Mouse (Mus musculus) megakaryocyte progenitor cell, adult 5-6 weeks (primary cell): ENCODE results near the gene Diaph3. TPM values are rescaled to one million over a fixed set of nuclear protein-coding genes. Genes with fewer than 3 reads are reported as not detected.

Source experiments
- ATAC-seq: replicated peaks from 2 replicates; pipeline ENCODE4 v1.8.0; 2016; ENCODE audit warnings: mild to moderate bottlenecking, moderate TSS enrichment, inconsistent platforms; ENCODE audit not compliant: poor library complexity
- total RNA-seq, 2 experiments: library from RNA; stranded (forward) in 1 of 2; stranded (reverse) in 1 of 2; fragments of 157-497, 149-512 nt in 1 of 2; fragments of 200-1000 nt in 1 of 2; gene quantifications; 2 replicates each; pipeline versions ENCODE4 v1.2.3 to v1.2.4; 2015 to 2017

The Diaph3 gene
- total RNA-seq, 2 experiments from 2014 or later, result 46.1 to 60.1 TPM

- ATAC-seq, result no peak
Measured at GRCm38 (mm10) chr14:86675314-86675713, 465.7 kb downstream of the Diaph3 start.

- no peak for ATAC-seq
Measured at GRCm38 (mm10) chr14:86662846-86663245, 478.2 kb downstream of the Diaph3 start.

- no peak for ATAC-seq
Measured at GRCm38 (mm10) chr14:86660556-86660955, 480.5 kb downstream of the Diaph3 start.

GRCm38 (mm10) chr14:86656262-86656661 lies 484.8 kb downstream of the Diaph3 start:
- peak; percentile 85 for ATAC-seq

GRCm38 (mm10) chr14:86646499-86647120 lies 494.4 kb downstream of the Diaph3 start:
- ATAC-seq, result peak; percentile 66

- no peak for ATAC-seq
Measured at GRCm38 (mm10) chr14:86642831-86643241, 498.2 kb downstream of the Diaph3 start.

GRCm38 (mm10) chr14:86641839-86642238 lies 499.2 kb downstream of the Diaph3 start:
- ATAC-seq, result no peak

- ATAC-seq, result no peak
Measured at GRCm38 (mm10) chr14:86640086-86640485, 500.9 kb downstream of the Diaph3 start.

GRCm38 (mm10) chr14:86635594-86636140 lies 505.4 kb downstream of the Diaph3 start:
- no peak for ATAC-seq

- no peak for ATAC-seq
Measured at GRCm38 (mm10) chr14:86635052-86635451, 506.0 kb downstream of the Diaph3 start.

- no peak for ATAC-seq
Measured at GRCm38 (mm10) chr14:86633799-86634198, 507.2 kb downstream of the Diaph3 start.

- ATAC-seq, result no peak
Measured at GRCm38 (mm10) chr14:86624816-86625425, 516.1 kb downstream of the Diaph3 start.

GRCm38 (mm10) chr14:86619637-86620036 lies 521.4 kb downstream of the Diaph3 start:
- no peak for ATAC-seq
